Mouse (Mus musculus) thymus, postnatal 10 days (tissue): ENCODE data around the gene Fbxl17.
A peak's percentile ranks its signal among the peaks of the same experiment; 100 is the strongest.

Experiments used
- DNase-seq, 2 experiments: peaks; one replicate each; pipeline ENCODE4 v3.0.0; 2021; ENCODE audit warnings: low spot score in 2 of 2

The Fbxl17 gene

DNA sequence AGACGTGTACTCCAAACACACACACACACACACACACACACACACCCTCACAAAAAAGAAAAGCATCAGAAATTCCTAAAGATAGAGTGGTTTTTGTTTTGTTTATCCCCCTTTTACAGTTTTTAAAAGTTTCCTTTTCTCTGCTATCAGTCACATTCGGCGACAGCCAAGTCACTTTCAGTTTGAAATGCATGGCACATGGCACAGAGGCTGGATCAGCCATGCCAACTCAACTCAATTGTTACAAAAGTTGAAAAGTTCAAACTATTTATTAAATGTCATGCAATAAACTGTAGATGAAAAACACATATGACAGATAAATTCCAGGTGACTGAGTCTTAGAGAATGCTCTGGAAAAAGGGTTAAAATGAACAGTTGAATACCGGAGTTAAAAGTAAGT is 287.8 kb downstream of the Fbxl17 start:
- no peak for DNase-seq

DNA sequence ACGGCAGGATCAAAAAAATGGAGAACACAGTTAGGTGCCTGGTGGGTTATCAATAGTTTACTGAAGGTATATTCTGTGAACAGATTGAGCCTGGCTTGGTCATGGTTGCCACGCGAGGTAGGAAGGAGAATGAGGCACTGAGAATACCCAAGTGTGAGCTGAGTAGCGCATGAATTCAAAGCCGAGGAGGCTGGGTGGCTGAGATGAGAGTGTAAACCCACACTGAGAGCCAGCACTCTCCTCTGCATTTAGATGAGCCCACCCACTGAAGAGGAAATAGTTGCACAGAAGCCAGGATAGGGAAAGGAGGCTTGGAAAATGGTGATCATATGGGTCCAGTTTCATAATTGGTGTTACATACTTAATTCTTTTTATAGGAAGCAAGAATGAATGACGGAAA is 290.7 kb downstream of the Fbxl17 start:
- no peak for DNase-seq

DNA sequence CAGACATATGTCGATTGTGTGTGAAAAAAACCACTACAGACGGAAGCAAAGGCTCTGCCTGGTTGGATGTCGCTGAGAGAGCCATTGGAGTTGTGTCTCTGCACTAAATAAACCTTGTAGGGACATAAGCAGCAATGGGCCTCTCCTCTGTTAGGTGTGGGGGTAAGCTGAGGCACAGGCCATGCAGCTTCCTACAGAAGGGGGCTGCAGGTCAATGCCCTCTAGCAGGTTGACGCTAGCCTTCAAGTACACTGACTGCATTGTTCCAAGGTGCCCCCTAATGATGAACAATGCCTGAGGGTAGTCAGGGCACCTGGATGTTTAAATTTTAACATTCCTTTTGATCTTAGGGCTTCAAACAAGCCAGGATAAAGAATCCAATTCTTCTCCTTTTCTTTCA is 291.5 kb downstream of the Fbxl17 start:
- DNase-seq: no peak

GRCm38 (mm10) chr17:63207714-63208113 is 292.1 kb downstream of the Fbxl17 start:
- no peak for DNase-seq

DNA sequence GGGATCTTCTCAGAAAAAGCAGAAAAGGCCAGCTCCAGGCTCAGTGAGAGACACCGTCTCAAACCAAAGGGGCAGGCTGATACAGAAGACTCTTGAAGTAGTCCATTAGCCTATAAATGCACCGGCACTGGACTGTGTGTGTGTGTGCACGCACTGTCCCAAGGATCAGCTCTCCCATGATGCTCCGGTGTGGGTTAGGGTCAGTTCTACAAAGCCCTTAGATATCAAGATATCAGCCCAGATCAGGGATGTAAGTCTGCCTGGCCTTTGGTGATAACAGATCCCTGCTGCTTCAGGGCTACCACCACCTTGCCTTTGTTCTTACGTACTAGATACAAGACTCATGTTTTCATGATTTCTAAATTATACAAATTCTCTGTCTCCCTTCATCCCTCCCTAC is 294.5 kb downstream of the Fbxl17 start:
- no peak for DNase-seq

DNA sequence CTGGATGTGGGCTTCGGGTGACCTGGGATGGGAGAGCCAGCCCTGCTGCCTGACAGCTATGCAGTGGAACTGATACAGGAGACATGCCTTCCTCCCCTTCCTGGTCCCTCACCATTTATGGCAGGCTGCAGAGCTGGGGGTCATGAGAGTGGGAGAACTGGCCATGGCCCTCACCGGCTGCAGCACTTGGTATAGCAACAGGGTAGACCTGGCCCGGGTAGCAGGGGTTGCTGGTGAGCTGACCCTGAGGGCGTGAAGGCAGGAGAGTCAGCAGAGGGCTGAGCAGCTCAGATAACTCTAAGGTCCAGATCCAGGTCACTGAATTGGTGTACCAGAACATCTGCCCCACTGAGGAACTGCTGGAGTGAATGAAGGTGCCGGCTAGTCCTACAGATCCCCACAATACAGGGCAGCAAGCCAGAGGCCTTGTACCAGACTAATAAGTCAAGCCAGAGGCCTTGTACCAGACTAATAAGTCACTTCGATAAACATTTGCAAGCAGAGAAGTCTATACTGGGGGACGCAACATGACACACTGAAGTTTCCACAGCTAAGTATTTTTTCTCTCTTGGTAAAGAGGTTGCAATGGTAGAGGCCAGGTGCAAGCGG is 296.1 kb downstream of the Fbxl17 start:
- DNase-seq: no peak

GRCm38 (mm10) chr17:63198703-63199102 is 301.1 kb downstream of the Fbxl17 start:
- DNase-seq: no peak

GRCm38 (mm10) chr17:63195496-63195895 is 304.3 kb downstream of the Fbxl17 start:
- no peak for DNase-seq

- DNase-seq: no peak
Observed at GRCm38 (mm10) chr17:63193196-63193595, 306.6 kb downstream of the Fbxl17 start.

GRCm38 (mm10) chr17:63191345-63191744 is 308.5 kb downstream of the Fbxl17 start:
- no peak for DNase-seq

DNA sequence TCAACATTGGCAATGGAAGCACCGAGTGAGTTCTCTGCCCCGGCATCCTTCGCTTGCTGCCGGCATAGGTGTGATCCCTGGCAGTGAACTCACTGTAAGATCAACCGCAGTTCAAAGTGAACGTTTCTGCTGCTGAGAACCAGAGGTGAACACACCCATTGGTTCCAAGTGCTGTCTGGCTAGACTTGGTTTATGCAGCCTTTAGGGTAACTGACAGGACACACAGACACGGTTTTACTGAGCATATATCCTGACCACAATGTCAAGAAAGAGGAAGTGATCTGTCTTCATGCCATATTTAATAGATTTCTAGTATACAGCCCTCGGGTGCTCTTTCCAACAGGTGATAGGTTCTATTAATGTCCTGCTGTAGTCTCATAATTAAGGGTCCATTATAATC is 310.5 kb downstream of the Fbxl17 start:
- DNase-seq: no peak

DNA sequence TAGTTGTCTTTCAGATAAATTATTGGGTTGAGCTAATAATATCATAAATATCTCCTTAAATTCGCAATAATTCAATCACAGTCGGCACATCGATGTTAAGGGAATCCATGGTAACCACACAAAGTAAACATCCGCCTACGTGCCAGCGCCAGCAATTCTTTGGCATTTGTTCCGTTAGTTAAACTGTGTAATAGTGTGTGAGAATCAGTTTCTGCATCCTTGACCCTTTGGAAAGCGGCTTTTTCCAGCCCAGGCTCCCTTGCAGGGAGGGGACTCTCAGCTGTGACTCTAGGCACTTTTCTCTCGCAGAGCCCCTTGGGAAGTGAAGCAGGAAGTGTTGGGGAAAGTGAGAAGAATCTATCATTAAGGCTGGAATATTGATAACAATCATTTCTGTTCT is 314.3 kb downstream of the Fbxl17 start:
- DNase-seq: no peak

GRCm38 (mm10) chr17:63184844-63185504 is 314.8 kb downstream of the Fbxl17 start:
- no peak for DNase-seq

DNA sequence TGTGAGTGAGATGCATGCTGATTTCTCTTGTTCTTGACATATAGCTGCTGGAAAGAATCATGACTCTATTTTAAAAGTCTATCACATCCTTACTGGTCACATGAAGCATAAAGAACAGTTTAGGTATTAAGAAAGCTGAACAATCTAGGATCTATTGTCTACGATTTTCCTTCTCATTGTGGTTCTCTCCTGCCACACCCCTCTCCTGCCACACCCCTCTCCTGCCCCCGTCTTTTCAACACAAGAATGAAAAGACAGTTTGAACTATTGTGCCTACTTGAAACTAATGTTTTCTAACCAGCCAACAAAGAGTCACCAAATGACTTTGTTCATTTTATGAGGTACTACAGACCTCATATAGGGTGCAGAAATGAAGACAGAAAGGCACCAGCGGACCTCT is 316.4 kb downstream of the Fbxl17 start:
- DNase-seq: no peak

GRCm38 (mm10) chr17:63181661-63182060 is 318.2 kb downstream of the Fbxl17 start:
- no peak for DNase-seq

DNA sequence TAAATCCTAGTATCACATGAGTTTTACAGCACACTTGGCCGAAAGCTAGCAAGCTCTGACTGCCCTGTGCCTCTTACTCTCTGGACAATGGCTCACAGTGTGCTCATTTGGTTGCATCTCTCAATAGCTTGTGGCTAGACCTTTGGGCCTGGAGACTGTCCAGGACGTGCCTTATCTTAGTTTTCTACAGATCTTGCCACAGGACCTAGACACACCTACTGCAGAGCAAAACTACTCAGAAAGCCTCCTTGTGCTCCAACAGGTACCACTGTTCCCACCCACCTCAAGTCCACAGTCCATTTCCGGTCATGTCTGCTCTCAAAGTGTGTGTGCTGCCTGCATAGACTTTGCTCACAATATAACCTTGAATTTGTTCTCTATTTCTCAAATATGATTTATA is 319.8 kb downstream of the Fbxl17 start:
- no peak for DNase-seq

GRCm38 (mm10) chr17:63178331-63178730 is 321.5 kb downstream of the Fbxl17 start:
- no peak for DNase-seq

GRCm38 (mm10) chr17:63176411-63176810 is 323.4 kb downstream of the Fbxl17 start:
- DNase-seq: no peak

DNA sequence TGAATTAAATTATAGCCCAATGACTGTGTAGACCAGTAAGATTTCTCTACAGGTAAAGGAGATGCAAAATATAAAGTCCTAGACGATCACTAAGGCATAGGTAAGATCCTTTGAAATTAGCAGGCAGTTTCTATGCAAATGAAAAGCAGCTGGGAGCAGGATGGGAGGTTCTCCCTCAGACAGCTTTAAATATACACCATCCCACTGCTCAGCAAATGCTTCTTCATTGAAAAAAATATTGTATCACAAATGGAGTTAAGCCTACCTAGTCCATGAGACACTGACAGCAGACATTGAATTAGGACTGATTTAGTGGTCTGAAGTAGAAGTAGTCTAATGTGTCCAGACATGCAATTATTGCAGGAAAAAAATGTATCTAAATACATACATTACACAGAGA is 327.1 kb downstream of the Fbxl17 start:
- DNase-seq: no peak

DNA sequence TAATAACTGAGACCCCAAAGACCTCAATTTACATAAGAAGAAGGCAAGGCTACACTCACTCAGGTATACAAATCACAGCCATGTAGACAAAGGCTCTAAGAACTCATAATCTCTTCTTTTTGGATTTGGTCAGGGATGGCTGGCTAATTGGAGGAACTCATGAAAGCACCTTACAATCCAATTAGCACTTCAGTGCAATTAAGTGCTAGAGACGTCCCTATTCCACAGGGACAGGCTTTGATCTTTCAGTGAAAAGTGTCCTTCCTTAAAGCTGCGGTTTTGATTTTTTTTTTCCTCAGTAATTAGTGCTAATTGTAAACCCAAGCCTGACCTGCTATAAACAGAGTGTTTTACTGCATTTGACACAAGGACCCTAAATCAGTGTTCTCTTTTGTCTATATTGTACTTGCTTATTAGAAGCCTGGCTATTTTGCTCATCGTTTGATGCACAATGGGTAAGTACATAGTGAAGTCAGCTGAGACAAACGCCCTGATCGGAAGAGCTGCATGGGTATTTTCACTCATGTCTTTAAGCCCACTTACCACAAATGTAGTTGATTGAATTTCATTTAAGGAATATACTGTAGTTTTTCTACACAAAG is 327.8 kb downstream of the Fbxl17 start:
- no peak for DNase-seq

- peak; percentile 16 to 28 for DNase-seq
Observed at GRCm38 (mm10) chr17:63171264-63171663, 328.6 kb downstream of the Fbxl17 start.

- DNase-seq: no peak
Observed at GRCm38 (mm10) chr17:63168019-63168788, 331.6 kb downstream of the Fbxl17 start.

- DNase-seq: no peak
Observed at GRCm38 (mm10) chr17:63167248-63167647, 332.6 kb downstream of the Fbxl17 start.
